Mouse (Mus musculus): Measurements from ENCODE around the gene Pan2. TPM values are rescaled to one million over a fixed set of nuclear protein-coding genes. Genes with fewer than 3 reads are reported as not detected.

Gene Pan2
- polyA plus RNA-seq, 1 experiment from 2014 or later = 42.1 TPM

DNA sequence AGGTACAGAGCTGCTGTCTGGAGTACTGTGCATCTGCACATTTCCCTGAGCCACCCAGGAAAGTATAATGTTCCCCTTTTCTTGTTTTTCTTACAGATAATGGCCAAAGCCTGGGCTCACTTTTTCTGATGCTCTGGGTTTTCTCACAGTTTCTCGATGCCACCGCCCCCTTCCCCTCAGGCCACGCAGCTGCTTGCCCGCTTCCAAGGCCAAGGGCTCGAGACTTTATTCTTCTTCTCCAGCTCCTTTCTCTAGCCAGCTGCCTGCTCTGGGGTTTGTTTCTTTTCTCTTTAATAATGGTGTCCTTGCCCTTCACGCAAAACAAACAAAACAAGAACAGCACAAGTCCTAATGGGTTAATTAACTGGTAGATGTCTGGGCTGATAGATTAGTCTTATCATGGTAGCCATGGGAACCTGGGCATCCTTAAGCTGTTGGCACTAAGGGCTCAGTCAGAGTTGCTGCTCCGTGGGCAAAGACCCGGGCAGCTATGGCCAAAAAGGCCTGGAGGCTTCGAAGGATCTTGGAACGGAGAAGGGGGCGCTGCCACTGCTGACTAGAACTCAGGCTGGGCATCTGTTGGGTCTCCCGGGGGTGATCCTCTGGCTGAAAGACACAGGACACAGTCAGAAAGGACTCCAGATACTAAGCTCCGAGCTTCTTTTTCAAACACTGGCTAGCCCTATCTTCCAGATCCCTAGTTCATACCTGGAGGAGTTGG lies 6.6 kb upstream of the Pan2 start:
- 82% methylated on average over 13 of the region's 13 CpGs for WGBS
- peaks cover 8% of the 10 kb centered on the region; the same call in 1 of the 2 replicates for H3K4me1 ChIP-seq
- no peak overlapping the region for H3K4me3 ChIP-seq
- no peaks in the 10 kb centered on the region for H3K9me3 ChIP-seq
- DNase-seq (ENCODE audit: extremely low spot score, low spot score) = no peak
- no peaks in the 10 kb centered on the region for H3K27me3 ChIP-seq (ENCODE audit: poor library complexity, severe bottlenecking)
- peaks cover 15% of the 10 kb centered on the region for H3K36me3 ChIP-seq (replicated peaks)
- no peak overlapping the region for H3K27ac ChIP-seq

DNA sequence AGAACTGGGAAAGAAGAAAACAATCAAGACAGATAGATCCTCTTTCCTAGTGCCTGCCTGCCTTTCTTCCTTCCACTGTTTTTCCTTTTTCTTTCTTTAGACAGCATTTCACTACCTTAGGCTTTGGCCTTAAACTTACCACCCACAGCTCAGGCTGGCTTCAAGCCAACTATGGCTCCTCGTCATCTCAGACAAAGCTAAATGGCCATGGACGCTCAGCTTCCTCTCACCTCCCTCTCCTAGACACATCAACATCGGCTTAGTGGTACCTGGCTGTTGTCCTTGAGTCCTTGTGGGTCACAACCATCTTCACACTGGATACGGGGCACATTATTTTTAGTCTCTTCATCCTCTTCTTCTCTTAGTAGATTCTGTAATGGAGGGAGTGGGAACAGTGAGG lies 5.9 kb upstream of the Pan2 start:
- no peak overlapping the region for H3K4me3 ChIP-seq
- peaks cover 10% of the 10 kb centered on the region for H3K4me1 ChIP-seq
- no peaks in the 10 kb centered on the region for H3K27me3 ChIP-seq (ENCODE audit: poor library complexity, severe bottlenecking)
- H3K36me3 ChIP-seq (replicated peaks) = peaks cover 9% of the 10 kb centered on the region
- WGBS = 86% methylated on average over 4 of the region's 4 CpGs
- H3K27ac ChIP-seq = no peak overlapping the region
- no peaks in the 10 kb centered on the region for H3K9me3 ChIP-seq
- no peak for DNase-seq (ENCODE audit: extremely low spot score, low spot score)

DNA sequence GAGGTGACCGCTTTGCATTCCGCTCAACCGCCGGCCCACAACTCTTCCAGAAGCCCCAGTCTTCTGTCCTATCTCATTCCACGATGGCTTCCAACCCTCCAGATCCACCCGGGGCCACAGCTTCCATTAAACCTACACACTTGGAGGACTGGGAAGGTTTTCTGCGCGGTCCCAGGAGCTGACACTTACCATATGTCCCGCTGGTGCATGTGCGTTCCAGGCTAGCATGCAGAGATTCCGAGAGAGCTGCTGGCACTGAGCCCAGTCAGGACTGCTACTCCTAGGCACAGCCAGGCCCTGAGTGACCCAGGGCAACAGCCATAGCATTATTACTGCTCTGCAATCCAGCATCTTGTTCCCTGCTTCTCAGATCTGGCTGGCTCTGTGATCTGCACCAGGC lies 5.5 kb upstream of the Pan2 start:
- 86% methylated on average over 11 of the region's 11 CpGs for WGBS
- Histone ChIP-seq H3K36me3 (replicated peaks) (peaks cover 5% of the 10 kb centered on the region), H3K27me3 (ENCODE audit: poor library complexity, severe bottlenecking) (no peaks in the 10 kb centered on the region), H3K27ac (no peak overlapping the region), H3K4me3 (no peak overlapping the region), H3K9me3 (no peaks in the 10 kb centered on the region), H3K4me1 (peaks cover 14% of the 10 kb centered on the region)
- DNase-seq (ENCODE audit: extremely low spot score, low spot score) = no peak

DNA sequence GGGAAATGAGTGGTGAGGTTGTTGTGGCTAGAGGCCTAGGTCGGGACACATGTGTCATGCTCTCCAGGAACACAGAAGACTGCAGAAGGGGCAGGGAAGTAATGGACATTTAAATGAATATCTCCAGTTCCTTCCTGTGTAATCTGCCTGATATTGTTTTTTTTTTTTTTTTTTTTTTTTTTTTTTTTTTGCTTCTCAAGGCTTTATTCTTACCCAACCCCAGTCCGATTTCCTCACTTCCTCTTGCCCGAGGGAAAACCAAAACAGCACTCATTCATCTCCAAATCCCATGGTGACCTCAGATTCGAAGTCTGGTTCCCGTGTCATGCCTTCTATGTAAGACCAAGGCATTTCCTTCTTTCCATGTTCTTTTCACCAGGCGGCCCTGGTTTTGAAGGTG lies 4.9 kb upstream of the Pan2 start:
- Histone ChIP-seq H3K4me1 (peaks cover 16% of the 10 kb centered on the region), H3K27me3 (ENCODE audit: poor library complexity, severe bottlenecking) (no peaks in the 10 kb centered on the region), H3K36me3 (replicated peaks) (no peaks in the 10 kb centered on the region), H3K27ac (no peak overlapping the region), H3K4me3 (no peak overlapping the region), H3K9me3 (no peaks in the 10 kb centered on the region)
- no peak for DNase-seq (ENCODE audit: extremely low spot score, low spot score)
- 77% methylated on average over 6 of the region's 6 CpGs for WGBS

DNA sequence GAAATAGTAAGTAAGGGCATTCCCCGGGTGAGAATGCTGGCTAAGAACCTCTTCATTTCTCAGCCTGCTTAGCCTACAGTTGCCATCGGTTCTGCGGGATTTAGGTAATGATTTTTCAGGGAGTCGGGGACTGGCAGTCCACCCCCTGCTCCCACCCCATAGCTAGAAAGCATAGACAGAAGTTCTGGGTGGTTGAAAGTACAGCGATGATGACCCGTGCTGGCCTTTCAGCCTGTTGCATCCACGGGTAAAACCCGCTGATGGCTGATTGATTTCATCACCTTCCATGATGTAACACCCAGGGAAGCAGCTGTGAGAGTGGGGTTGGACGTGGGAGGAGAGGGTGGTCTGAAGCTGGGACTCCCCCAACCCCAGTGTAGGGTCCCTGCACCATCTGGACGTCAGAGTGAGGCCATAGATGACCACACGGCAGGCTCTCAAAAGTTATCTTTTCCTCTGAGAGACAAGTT lies 4.4 kb upstream of the Pan2 start, which contains the start of gene Il23a:
Gene Il23a (minus strand): TSS at position 51 of the 470 bp plus-strand sequence.
- no peak for DNase-seq (ENCODE audit: extremely low spot score, low spot score)
- H3K4me1 ChIP-seq = peaks cover 19% of the 10 kb centered on the region
- H3K9me3 ChIP-seq = no peaks in the 10 kb centered on the region
- WGBS = 87% methylated on average over 11 of the region's 11 CpGs
- no peaks in the 10 kb centered on the region for H3K27me3 ChIP-seq (ENCODE audit: poor library complexity, severe bottlenecking)
- no peak within 1 kb of the TSS for H3K4me3 ChIP-seq
- H3K36me3 ChIP-seq (replicated peaks) = no peaks in the 10 kb centered on the region
- H3K27ac ChIP-seq = no peak within 1 kb of the TSS

DNA sequence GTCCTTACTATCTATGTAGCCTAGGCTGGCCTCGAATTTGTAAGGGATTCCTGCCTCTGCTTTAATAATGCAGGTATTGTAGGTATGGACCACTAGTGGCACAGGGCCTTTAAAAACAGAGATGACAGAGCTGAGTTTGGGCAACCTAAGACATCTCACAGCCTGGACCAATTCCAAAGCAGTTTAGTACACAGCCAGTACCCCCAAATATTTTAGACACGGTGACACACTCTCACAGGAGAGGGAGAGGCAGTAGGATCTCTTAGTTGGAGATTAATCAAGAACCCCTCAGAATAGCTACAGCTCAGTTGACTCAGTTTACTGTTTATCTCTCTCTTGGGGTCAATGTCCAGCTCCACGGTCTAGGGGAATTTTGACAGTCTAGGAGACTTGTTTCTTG lies 778 bp upstream of the Pan2 start:
- H3K27me3 ChIP-seq (ENCODE audit: poor library complexity, severe bottlenecking) = no peaks in the 10 kb centered on the region
- H3K9me3 ChIP-seq = no peaks in the 10 kb centered on the region
- H3K4me1 ChIP-seq = peaks cover 21% of the 10 kb centered on the region
- H3K36me3 ChIP-seq (replicated peaks) = peaks cover 20% of the 10 kb centered on the region
- peak; percentile 19 for DNase-seq (ENCODE audit: extremely low spot score, low spot score)
- peak overlapping the region; percentile 60 for H3K4me3 ChIP-seq
- WGBS = 54% methylated on average over 3 of the region's 3 CpGs
- H3K27ac ChIP-seq = peak overlapping the region; percentile 91

DNA sequence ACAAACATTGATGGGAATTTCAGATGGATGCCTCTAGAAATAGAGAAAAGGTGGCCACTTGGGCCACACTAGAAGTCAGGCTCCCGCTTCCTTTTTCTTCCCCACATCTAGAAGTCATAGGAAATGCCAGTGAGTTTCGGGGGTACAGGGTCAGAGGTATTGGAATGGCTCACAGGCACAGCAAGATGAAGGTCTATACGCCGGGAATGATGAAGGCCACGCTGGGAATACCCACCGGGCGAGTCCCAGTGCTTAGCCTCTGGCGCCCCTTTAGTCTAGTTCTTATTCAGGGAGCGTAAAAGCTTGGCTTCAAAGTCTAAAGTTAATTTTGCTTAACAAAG lies 380 bp upstream of the Pan2 start:
- H3K27me3 ChIP-seq (ENCODE audit: poor library complexity, severe bottlenecking) = no peaks in the 10 kb centered on the region
- H3K4me1 ChIP-seq = peaks cover 21% of the 10 kb centered on the region
- no peaks in the 10 kb centered on the region for H3K9me3 ChIP-seq
- H3K27ac ChIP-seq = peak overlapping the region; percentile 91
- no peak for DNase-seq (ENCODE audit: extremely low spot score, low spot score)
- whole genome bisulfite sequencing = 1% methylated on average over 9 of the region's 9 CpGs
- H3K4me3 ChIP-seq = peak overlapping the region; percentile 60
- peaks cover 20% of the 10 kb centered on the region for H3K36me3 ChIP-seq (replicated peaks)

DNA sequence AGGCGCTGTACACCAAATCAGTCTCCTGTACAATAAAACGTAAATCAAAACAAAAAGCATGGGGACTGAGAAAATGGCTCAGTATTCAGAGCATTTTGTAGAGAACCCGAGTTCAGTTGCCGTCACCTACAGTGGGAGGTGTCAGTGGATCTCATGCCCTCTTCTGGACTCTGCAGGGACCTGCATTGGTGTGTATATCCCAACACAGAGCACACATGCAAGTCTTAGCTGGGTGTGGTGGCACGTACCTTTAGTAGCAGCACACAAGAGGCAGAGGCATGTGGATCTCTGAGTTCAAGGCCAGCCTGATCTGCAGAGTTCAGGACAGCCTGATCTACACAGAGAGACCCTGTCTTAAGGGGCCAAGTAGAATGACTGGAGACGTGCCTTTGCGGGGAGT lies 6.5 kb downstream of the Pan2 start:
- H3K36me3 ChIP-seq (replicated peaks) = peaks cover 89% of the 10 kb centered on the region
- 95% methylated on average over 7 of the region's 7 CpGs for WGBS
- H3K4me3 ChIP-seq = no peak overlapping the region
- no peaks in the 10 kb centered on the region for H3K9me3 ChIP-seq
- DNase-seq (ENCODE audit: extremely low spot score, low spot score) = no peak
- no peak overlapping the region for H3K27ac ChIP-seq
- no peaks in the 10 kb centered on the region for H3K27me3 ChIP-seq (ENCODE audit: poor library complexity, severe bottlenecking)
- H3K4me1 ChIP-seq = peaks cover under 1% of the 10 kb centered on the region

DNA sequence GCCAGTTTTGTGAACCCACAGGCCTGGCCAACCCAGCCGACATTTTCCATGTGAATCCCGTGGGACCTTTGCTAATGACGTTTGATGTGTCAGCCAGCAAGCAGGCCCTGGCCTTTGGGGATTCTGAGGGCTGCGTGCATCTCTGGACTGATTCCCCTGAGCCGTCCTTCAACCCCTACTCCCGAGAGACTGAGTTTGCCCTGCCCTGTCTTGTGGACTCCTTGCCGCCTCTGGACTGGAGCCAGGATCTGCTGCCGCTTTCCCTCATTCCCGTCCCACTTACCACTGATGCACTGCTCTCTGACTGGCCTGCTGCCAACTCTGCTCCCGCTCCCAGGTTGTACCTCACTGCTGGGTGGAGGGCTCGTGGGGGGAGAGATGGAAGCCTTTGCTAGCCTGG lies 7.0 kb downstream of the Pan2 start:
- WGBS = 91% methylated on average over 11 of the region's 11 CpGs
- no peak for DNase-seq (ENCODE audit: extremely low spot score, low spot score)
- Histone ChIP-seq H3K36me3 (replicated peaks) (peaks cover 94% of the 10 kb centered on the region), H3K9me3 (no peaks in the 10 kb centered on the region), H3K4me1 (no peaks in the 10 kb centered on the region), H3K27ac (no peak overlapping the region), H3K4me3 (no peak overlapping the region), H3K27me3 (ENCODE audit: poor library complexity, severe bottlenecking) (no peaks in the 10 kb centered on the region)

DNA sequence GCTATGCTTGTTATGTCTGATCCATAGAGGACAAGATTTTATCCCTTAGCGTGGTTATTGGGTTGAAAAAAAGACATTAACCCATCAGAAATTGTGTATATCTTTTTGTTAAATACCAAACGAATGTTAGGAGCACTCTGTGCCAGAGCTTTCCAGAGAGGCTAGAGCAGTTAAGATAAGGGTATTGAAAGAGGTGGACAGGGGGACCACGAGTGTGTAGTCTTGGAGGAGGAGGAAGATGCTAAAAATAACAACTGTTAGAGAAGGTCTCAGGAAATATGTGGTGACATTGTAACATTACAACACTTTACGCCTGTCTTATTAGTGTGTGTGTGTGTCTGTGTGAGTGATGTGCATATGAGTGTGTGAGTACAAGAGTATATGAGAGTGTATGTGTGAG lies 7.8 kb downstream of the Pan2 start:
- no peak for DNase-seq (ENCODE audit: extremely low spot score, low spot score)
- Histone ChIP-seq H3K9me3 (no peaks in the 10 kb centered on the region), H3K27me3 (ENCODE audit: poor library complexity, severe bottlenecking) (no peaks in the 10 kb centered on the region), H3K4me1 (no peaks in the 10 kb centered on the region), H3K4me3 (no peak overlapping the region), H3K27ac (no peak overlapping the region), H3K36me3 (replicated peaks) (peaks cover 93% of the 10 kb centered on the region)
- WGBS = 91% methylated on average over 4 of the region's 4 CpGs

DNA sequence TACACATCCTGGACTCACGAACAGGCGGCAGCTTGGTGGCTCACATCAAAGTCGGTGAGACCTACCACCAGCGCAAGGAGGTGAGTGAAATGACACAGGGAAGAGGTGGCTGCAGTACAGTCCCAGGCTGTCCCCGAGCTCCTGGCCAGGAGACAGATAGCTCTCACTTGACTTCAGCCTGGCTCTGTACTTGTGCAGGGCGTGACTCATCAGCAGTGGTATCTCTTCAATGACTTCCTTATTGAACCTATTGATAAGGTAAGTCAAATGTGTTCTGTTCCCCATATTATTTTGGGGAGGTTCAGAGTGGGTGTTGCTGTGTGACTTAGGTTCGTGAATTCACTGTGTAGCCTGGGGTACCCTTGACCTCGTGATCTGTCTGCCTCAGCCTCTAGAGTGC lies 12.4 kb downstream of the Pan2 start:
- Histone ChIP-seq H3K36me3 (replicated peaks) (peaks cover 99% of the 10 kb centered on the region), H3K4me3 (no peak overlapping the region), H3K27ac (no peak overlapping the region), H3K27me3 (ENCODE audit: poor library complexity, severe bottlenecking) (no peaks in the 10 kb centered on the region), H3K9me3 (no peaks in the 10 kb centered on the region), H3K4me1 (no peaks in the 10 kb centered on the region)
- no peak for DNase-seq (ENCODE audit: extremely low spot score, low spot score)
- WGBS = 90% methylated on average over 8 of the region's 8 CpGs

DNA sequence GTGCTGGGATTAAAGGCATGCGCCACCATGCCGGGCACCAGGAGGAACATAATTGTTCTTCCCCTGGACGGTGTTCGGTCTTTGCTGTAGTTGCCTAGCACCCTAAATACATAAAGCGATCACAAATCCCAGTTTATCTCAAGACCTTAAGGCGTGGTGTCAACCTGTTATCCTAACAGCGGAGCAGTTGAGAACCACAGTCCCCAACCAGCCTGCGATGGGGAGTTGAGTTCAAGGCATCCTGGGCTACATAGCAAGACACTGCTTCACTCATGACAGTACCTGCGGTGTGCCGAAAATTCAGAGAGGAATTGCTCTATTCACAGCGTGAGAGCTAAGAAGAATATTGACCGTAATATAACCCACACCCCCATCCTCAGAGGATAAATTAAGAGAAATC lies 18.5 kb downstream of the Pan2 start:
- 65% methylated on average over 12 of the region's 12 CpGs for WGBS
- H3K27ac ChIP-seq = peak overlapping the region; percentile 96
- no peaks in the 10 kb centered on the region for H3K27me3 ChIP-seq (ENCODE audit: poor library complexity, severe bottlenecking)
- peaks cover 79% of the 10 kb centered on the region for H3K36me3 ChIP-seq (replicated peaks)
- H3K4me1 ChIP-seq = peaks cover 20% of the 10 kb centered on the region
- H3K4me3 ChIP-seq = peak overlapping the region; percentile 85
- H3K9me3 ChIP-seq = no peaks in the 10 kb centered on the region
- DNase-seq (ENCODE audit: extremely low spot score, low spot score) = peak; percentile 20

DNA sequence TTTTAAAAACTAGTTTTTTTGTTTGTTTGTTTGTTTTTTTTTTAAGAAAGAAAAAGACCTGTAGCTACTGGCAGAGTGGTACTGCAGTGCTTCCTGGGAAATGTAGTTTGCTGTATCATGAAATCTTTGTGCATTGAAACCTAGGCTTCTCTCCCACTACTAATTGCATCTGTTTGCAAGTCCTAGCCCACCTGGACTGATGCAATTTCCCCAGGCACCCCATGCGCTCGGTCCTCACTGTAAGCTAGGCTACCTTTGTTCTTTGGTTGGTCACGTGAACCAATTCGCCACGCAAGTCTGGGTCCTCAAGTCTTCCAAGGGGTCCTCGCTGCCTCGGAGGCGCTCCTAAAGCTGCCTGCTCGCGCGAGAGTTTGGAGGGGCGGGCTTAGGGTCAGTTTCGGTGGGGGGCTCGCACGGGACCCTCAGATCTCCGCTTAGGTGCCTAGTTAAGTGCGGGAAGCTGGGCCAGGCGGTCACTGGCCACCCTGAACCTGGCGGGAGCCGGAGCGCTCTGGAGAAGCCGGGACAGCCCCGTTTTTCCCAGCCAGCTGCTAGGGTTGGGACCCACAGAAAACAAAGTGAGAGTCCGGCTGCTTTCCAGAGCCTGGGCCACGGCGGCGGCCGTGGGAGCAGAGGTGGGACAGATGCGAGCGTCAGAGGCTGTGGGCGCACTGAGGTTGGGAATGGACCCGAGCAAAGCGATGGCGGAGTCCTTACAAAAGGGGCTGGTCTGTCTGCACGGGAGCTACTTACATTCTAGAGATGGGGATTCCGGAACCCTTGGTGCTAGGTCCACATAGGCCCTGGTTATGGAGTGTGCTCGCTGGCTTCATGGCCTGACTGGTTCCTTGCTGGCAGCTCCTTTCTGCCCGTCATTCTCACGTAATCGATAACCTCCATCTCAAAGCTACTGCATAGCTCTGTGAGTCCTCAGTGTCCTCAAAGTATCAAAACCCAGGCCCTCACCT lies 19.3 kb downstream of the Pan2 start, which contains the start of gene Cnpy2:
Gene Cnpy2 (plus strand): TSS at position 319 of the 968 bp plus-strand sequence.
- Histone ChIP-seq H3K27ac (peak within 1 kb of the TSS; percentile 96), H3K27me3 (ENCODE audit: poor library complexity, severe bottlenecking) (no peaks in the 10 kb centered on the region), H3K9me3 (no peaks in the 10 kb centered on the region), H3K4me1 (peaks cover 20% of the 10 kb centered on the region), H3K4me3 (peak within 1 kb of the TSS; percentile 85), H3K36me3 (replicated peaks) (peaks cover 79% of the 10 kb centered on the region)
- DNase-seq (ENCODE audit: extremely low spot score, low spot score) = peak; percentile 96
- WGBS = under 1% methylated on average over 40 of the region's 40 CpGs
